Mouse (Mus musculus) left cerebral cortex, postnatal 36 days (tissue): ENCODE results near the gene Calcoco1. TPM values are rescaled to one million over a fixed set of nuclear protein-coding genes. Genes with fewer than 3 reads are reported as not detected.
"Not testable (repeated sequence)": the region's sequence is repeated elsewhere in the genome, so short reads cannot be mapped to it uniquely, and the experiment has no call there.

Source experiments
- DNase-seq, 2 experiments: peaks; one replicate each; pipeline ENCODE4 v3.0.0; 2021 to 2022; ENCODE audit warnings: low spot score in 2 of 2, mixed read lengths in 1 of 2
- intact Hi-C: fragments of 180-260 bp; cut with DNase I; formaldehyde crosslinking; loops from one replicate; pipeline ENCODE4 v1.15.1; 2025
- total RNA-seq, 2 experiments: library from RNA; stranded (reverse); gene quantifications; 2 replicates each; pipeline ENCODE4 v1.2.3; 2021

The Calcoco1 gene
- total RNA-seq, 2 experiments from 2014 or later = 70.8 to 82.0 TPM

DNA sequence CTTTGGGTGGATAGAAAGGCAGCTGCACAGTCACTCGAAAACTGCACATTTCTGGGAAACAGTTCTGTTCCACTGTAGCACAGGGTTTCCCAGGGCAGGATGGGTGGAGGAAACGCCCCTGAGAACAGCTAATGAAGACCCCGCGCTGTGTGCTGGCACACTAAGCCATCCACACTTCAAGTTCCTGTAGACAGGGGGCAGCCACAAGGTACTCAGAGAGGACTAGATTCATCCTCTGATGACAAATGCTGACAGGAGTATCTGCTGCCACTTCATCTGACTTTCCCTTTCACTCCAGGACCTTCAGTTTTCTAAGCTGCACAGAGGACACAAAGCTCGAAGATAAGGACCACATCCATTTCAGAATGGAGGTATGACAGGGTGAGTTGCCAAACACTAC lies 17.2 kb downstream of the Calcoco1 start:
- intact Hi-C loops = no loop called here
- no peak for DNase-seq

DNA sequence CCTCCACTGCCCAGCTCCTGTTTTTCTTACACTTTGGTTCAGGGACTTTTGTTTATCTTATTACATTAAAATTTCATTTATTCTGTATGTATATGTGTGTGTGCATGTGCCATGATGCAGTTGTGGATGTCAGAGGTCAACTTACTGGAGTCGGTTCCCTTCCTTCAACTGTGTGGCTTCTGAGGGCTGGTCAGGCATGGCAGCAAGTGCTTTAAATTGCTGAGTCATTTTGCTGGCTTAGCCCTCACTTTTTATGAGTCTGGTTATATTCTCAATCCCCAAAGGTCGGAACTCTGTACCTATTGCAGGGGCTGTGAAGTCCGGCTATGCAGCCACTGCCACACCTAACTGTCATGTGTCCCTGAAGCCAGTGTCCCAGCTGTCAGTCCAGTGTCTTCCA lies 19.0 kb downstream of the Calcoco1 start:
- DNase-seq = no peak
- intact Hi-C loops = no loop called here

DNA sequence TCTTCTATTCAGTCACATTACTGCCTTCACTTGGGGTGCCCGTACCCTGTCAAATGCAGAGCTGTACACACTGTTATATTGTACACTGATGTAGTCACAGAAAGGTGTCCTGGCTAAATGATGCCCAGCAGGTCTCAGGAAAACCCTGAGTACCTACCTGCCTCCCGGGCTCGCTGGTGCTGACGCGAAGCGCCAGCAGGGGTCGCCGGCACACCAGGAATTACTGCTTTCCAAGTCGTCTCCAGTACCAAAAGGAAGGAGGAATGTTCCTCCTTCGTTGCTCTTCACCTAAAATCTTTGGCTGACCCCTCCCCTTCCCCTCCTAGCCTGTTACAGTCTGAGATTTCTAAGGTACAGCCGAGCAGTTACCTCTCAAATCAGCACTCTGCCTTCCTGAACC lies 23.8 kb downstream of the Calcoco1 start:
- peak; percentile 80 to 81 for DNase-seq
- intact Hi-C loops = loop anchor here (1.0 to 10.0 kb wide), 3 partner anchors 44 to 477 kb away; no protein-coding TSS in a partner anchor

DNA sequence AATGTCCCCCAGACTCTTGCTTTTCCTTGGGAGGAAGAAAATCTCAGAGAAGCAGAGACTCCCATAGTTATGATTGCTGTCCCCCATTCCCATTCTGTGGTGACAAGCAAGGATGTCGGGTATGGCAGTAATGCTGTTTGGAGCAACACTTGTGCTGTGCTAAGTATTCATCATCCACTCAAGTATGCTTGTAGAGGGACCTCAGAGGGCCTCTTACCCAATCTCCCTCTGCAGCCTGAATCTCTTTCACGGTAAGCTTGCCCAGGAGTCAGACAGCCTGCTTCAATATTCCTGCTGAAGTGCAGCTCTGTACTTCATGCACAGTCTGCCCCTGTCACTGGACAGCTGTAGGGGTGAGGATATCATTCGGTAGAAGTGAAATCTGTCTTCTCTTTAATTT lies 25.1 kb downstream of the Calcoco1 start:
- no peak for DNase-seq
- intact Hi-C loops = loop anchor here (5.0 to 10.0 kb wide), 2 partner anchors 275 to 478 kb away; no protein-coding TSS in a partner anchor

DNA sequence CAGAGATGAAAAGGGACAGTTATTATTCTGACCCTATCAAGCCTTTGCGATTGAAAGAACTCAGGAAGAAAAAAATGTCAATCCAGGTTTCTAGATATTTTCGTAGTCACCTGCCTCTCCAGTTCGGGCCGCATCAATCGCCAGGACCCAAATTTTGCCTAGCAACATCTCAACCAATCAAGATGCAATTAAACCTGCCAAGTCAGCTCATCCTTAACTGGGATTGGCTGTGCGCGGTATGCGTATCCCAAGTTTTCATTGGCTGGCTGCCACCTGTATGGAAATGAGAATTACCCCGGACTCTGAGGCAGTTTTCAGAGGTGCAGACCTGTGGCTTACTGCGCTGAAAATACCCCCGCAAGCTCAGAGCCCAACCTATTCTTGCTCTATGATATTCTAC lies 28.4 kb downstream of the Calcoco1 start:
- peak; percentile 75 to 80 for DNase-seq
- intact Hi-C loops = loop anchor here (10.0 kb wide), 1 partner anchor 481 kb away; no protein-coding TSS in a partner anchor

DNA sequence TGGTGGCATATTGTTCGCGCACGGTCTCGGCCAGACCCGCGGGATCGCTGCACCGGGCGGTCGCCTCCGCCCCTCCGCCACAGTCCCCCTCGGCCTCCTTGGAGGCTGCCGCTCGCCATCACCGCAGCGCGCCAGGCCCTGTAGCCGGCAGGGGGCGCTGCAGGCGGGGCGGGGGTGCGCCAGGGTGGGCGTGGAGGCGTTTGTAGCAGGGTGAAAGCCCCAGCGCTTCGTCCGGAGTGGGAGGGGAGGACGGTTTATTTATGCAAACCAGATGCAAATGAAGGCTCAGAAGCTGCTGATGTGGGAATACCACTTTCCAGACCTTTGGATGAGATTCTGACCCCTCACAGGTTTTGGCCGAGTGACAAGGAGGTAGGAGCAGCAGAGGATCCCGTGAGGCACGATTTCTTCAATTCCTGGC lies 29.0 kb downstream of the Calcoco1 start:
- DNase-seq = peak; percentile 70 to 78
- intact Hi-C loops = loop anchor here (10.0 kb wide), 1 partner anchor 482 kb away; no protein-coding TSS in a partner anchor

DNA sequence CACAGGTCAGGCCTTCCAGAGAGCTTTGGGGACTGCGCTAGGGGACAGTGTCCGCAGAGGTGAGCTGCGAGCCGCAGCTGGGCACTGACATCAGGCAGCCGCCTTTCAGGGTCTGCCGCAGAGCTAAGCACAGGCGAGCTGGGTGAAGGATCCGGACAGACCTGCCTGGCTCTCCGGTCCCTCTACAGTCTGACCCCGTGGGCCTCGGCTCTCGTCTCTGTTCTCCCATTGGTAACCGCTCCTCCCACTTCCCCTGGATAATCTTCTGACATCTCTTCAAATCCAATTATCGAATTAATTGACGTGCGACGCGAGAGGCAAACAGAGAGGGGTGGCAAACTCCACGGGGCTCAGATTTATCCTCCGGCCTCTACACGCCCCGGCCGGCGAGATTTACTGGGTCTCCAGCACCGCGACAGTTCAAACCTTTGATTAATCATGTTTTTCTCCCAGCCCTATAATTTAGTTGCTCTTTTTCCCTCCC lies 29.6 kb downstream of the Calcoco1 start:
- intact Hi-C loops = loop anchor here (10.0 kb wide), 1 partner anchor 482 kb away; no protein-coding TSS in a partner anchor
- no peak for DNase-seq

DNA sequence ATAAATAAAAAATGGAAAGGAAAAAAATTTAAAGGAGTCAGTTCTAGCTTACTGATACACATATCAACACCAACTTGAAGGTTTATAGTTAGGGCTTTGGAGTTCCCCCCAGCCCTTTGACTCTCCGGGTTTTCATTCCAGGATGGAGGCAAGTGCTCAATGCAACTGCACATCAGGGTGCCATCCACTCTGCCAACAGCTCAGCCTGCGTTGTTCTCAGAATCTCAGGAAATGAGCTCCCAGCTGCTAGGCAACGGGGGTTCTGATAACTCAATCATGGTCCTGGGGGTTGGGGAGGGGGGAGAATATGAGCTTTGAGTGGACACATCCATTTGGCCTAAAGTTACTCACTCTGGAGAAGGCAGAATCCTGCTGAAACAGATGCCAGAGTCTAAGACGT lies 36.2 kb downstream of the Calcoco1 start:
- intact Hi-C loops = no loop called here
- no peak for DNase-seq

DNA sequence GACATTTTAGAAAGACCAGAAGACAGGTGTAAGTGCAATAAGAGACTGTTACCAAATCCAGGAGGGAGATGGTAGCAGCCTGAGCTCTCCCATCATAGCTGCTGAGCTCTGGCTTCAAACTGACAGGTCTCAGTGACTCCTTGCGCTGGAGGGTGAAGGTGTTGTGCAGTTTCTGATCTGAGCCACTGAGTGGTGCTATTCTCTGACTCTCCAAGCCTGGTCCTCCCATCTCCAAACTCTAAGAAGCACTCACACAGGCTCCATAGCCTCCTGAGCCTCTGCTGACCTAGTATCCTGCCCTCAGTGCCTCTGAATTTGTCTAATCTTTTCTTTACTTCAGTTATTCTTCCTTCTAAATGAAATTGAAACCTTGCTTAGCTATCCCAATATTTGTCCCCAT lies 38.3 kb downstream of the Calcoco1 start:
- intact Hi-C loops = no loop called here
- no peak for DNase-seq

DNA sequence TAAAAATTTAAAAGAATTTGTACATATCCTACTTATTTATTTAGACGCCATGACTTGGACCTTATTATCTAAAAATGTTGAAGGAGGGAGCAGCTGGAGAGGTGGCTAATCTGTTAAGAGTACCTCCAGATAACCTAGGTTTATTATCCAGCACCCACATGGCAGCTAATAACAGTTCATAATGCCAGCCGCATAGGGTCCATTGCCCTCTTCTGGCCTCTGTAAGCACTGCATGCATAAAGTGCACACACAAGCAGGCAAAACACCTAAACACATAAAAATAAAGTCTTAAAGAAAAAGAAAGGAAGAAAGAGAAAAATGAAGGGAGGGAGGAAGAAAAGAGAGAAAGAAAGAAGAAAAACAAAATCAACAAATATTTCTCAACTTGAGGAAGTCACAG lies 45.6 kb downstream of the Calcoco1 start:
- intact Hi-C loops = no loop called here
- DNase-seq = no peak

DNA sequence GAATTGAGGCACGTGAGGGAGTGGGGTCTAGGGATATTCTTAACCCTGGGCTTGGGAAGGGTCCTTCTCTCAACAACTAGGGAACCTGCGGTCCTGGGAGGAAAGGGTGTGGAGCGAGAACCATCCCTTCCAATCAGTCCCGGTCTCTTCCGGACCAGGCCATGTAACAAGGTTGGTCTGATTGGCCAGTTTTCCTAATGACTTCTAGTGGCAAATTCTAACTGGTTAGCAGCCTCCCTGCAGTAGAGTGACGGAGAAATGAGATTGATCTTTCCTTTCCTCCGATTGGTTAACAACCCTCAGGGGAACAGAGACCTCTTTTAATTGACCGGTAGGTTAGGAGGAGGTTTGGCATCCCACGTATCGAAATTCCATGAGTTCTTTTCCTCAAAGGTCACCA lies 48.4 kb downstream of the Calcoco1 start:
- intact Hi-C loops = loop anchor here (5.0 kb wide), 1 partner anchor 116 kb away; no protein-coding TSS in a partner anchor
- peak; percentile 42 to 54 for DNase-seq

DNA sequence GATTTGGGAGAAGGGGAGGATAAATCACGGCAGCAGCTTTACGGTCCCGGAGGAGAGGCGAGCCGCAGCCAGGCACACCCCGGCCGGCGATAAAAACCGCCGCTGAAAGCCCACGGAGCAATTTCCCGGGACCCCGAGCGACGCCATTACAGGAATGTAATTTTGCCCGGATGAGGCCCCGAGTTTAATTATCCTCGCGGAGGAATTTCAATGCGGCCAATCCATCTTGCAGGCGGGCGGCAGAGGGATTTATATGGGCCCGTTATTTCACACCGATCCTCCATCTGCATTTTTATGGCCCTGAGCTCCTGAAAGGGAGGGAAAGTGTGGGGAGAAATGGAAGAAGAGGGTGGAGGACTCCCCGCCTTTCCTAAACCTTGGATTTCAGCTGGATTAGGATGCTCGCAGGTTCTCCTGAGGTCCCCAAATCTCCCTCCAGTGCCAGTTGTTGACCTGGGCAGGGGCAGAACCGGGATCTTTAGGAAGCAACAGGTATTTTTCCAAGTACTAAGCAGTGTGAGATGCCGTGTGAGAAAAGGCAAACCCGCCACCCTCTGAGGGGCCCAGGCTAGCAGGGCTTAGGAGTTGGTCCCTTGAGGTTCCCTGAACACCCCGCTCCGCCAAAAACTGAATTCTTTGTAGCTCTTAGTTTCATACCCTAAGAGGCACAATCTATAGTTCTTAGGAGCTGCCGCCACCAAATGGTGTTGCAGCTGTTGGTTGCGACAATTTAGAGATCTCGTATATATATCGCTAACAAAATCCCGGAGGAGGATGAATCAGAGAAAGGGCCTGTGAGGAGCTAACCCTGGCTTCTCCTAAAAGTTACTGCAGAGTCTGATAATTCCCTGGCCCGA lies 49.5 kb downstream of the Calcoco1 start, which contains the start of gene Atp5g2:
TSS of gene Atp5g2 (minus strand) at position 138 of the 857 bp plus-strand sequence.
- peak; percentile 41 to 48 for DNase-seq
- intact Hi-C loops = loop anchor here (5.0 kb wide), 1 partner anchor 115 kb away; no protein-coding TSS in a partner anchor

DNA sequence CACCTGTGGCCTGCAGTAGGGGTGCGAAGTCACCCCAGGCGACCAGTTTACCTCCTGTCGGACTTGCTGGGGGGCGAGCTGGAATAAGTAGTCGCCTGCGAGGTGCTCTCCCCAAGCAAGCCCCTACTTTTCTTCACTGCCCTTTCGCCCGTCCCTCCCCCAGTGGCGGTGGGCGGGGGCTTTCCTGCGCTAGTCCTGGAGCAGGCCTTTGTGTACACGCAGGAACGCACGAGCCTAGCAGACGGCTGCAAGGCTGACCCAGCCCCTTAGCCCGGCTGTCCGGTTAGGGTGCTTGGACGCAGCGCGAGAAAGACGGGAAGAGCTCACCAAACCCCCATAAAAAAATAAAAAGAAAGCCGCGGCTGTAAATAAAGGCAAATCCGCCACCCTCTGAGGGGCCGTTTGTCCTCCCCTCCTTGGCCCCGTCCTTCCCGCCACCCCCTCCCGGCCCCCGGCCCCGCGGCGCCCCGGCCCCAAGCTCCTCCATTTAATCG lies 50.2 kb downstream of the Calcoco1 start:
- intact Hi-C loops = loop anchor here (2.0 to 5.0 kb wide), 2 partner anchors 47 to 114 kb away; partner anchors contain the start of genes Atf7 and Gm28047
- DNase-seq = peak; percentile 73

DNA sequence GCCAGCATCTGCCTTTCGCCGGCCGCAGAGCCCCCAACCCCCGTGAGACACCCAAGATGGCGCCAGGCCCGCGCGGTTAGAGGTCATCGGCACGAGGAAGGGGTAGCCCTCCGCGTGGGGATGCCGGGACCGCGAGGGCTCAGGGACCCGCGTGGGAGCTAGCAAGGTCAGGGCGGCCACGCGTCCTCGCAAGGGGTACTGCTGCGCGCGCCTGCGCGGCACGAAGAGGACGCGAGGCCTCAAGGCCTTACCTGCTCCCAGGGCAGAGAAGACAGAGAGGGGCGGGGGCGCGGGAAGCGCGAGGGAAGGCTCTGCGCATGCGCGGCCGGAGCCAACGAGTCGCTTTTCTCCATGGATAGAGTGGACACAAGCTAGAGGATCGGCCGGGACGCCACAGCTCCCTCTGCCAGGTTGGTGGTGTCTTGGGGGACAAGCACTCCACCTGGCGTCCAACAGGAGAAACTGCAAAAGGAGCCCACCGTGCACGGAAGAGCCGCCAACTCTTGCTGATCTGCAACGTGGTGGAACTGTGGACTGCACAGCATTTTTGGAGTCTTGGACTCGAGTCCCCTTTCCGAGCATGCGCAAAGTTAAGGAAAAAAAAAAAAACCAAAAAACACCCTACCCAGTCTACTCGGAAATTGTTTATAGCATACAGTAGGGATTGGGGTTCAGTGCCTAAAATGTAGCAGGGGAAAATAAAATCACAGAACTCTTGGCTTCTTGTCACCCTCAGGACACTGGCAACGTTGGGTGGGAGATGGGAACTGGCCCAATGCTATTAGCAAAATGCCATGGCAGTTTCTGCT lies 51.0 kb downstream of the Calcoco1 start:
- intact Hi-C loops = loop anchor here (2.0 to 5.0 kb wide), 2 partner anchors 46 to 114 kb away; partner anchors contain the start of genes Atf7 and Gm28047

DNA sequence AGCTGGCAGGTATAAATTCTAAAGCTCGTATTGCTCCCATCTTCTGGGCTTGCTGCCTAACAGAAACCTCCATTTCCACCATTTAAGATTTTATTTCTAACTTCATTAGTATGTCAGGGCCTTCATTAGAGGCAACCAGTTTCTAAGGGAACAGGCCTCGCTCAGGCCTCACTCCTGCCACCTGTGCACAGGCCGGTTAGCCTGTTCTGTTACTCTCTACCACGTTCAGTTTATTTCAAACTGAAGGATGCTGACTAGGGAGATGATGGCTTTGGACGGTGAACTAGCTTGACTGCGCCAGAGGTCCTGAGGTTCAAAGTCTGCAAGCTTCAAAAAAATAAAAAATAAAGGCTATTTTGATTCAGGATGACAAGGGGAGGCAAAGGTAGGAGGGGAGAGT lies 51.7 kb downstream of the Calcoco1 start:
- peak; percentile 21 to 26 for DNase-seq
- intact Hi-C loops = loop anchor here (2.0 to 5.0 kb wide), 2 partner anchors 45 to 113 kb away; partner anchors contain the start of genes Atf7 and Gm28047

More for the DNA sequence above, 51.0 kb downstream of the Calcoco1 start:
- DNase-seq = peak; percentile 97 to 98

DNA sequence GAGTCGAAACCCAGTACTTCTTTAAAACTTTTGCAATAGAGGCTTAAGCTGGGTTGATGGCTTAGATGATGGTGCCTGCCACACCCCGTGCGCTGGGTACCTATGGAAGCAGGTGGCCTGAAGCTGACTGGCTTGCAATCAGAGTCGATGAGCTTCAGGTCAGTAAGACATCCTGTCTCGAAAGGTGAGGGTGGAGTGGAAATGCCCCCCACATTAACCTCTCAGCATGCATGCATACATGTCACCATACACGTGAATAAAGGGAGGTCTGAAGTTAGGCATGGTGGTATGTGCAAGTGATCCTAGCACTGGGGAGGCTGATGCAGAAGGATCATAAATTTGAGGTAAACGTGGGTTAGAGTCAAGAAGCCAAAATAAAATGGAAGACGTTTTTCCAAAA lies 52.4 kb downstream of the Calcoco1 start:
- no peak for DNase-seq
- intact Hi-C loops = loop anchor here (10.0 kb wide), 1 partner anchor 145 kb away; the partner anchor contains the start of gene Npff

DNA sequence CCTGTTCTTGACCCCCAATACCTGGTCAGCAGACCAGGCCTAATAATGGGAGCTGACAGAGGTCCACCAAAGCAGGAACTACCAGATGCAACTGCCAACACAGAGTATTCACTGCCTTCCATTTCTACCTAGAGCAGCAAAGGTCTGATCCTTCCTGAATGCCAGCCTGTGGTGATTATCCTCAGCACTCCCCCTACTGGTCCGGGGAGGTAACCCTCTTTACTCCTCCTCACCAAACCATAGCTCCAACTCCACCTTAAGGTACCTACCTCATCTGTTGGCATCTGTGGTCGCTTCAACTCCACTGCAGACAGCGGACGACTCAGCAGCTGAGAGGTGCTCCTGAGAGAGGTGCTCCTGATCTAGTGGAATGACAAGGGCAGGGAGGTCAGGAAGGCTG lies 56.5 kb downstream of the Calcoco1 start:
- intact Hi-C loops = loop anchor here (10.0 kb wide), 1 partner anchor 141 kb away; the partner anchor contains the start of gene Npff
- DNase-seq = peak; percentile 47 to 49

DNA sequence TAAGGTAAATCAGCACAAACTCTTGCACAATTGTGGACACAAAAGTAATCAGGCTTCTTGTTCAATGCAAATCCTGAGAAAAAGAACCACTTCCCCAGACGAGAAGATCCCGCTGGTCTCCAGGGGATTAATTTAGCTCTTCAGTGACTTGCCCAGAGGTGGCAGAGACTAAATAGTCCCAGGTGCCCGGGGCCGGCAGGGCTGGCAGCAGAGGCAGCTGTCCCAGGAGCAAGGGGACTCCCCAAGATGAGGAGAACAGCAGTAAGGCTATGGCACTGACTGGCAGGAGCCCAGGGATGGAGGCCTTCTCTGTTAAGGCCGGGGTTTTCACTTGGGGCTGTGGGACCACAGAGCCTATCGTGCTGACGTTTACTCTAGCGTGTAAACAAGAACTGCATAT lies 58.2 kb downstream of the Calcoco1 start:
- no peak for DNase-seq
- intact Hi-C loops = loop anchor here (10.0 kb wide), 1 partner anchor 139 kb away; the partner anchor contains the start of gene Npff

DNA sequence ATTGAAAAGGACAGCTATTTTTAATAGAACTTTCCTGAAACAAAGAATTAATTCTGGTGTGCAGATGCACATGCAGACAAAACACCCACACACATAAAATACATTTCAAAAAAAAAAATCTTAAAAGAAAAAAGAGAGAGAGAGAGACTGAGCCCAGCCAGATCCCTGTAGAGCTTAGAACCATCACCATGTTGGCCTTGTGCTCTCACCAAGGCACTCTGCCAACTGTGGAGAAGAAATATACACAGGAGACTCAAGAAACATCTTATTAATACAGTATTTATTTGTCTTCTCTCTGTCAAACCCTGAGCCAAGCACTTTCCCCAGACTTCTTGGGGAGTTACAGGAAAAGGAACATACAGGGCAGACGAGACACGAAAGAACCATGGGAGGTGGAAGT lies 59.4 kb downstream of the Calcoco1 start:
- not testable (repeated sequence) for DNase-seq
- intact Hi-C loops = loop anchor here (10.0 kb wide), 1 partner anchor 138 kb away; the partner anchor contains the start of gene Npff
